Mouse (Mus musculus) urinary bladder, postnatal 25 days (tissue): ENCODE measurements around the gene Cct8l1.

Experiments used
- DNase-seq: peaks from one replicate; pipeline ENCODE4 v3.0.0; 2022; ENCODE audit warnings: low spot score

Gene Cct8l1

GRCm38 (mm10) chr5:25515767-25516166 lies at the start of gene Cct8l1:
TSS of gene Cct8l1 (plus strand) at chr5:25516067.
- no peak for DNase-seq

GRCm38 (mm10) chr5:25472070-25472469 lies 43.8 kb upstream of the Cct8l1 start:
- no peak for DNase-seq

- no peak for DNase-seq
Observed at GRCm38 (mm10) chr5:25475789-25476188, 40.1 kb upstream of the Cct8l1 start.

GRCm38 (mm10) chr5:25478863-25479262 lies 37.0 kb upstream of the Cct8l1 start:
- no peak for DNase-seq

- no peak for DNase-seq
Observed at GRCm38 (mm10) chr5:25496652-25497051, 19.2 kb upstream of the Cct8l1 start.

- no peak for DNase-seq
Observed at GRCm38 (mm10) chr5:25497369-25497719, 18.5 kb upstream of the Cct8l1 start.

- DNase-seq = peak; percentile 51
Observed at GRCm38 (mm10) chr5:25497720-25498345, 18.0 kb upstream of the Cct8l1 start.

- no peak for DNase-seq
Observed at GRCm38 (mm10) chr5:25498346-25498820, 17.5 kb upstream of the Cct8l1 start, which contains the start of gene Kmt2c. TSS of gene Kmt2c (minus strand) at chr5:25498783.

- peak; percentile 74 for DNase-seq
Observed at GRCm38 (mm10) chr5:25498821-25499422, 16.9 kb upstream of the Cct8l1 start.

GRCm38 (mm10) chr5:25499423-25500398 lies 16.2 kb upstream of the Cct8l1 start:
- DNase-seq = peak; percentile 99

- DNase-seq = no peak
Observed at GRCm38 (mm10) chr5:25500686-25501085, 15.2 kb upstream of the Cct8l1 start.

GRCm38 (mm10) chr5:25506041-25506440 lies 9.8 kb upstream of the Cct8l1 start:
- DNase-seq = no peak

- no peak for DNase-seq
Observed at GRCm38 (mm10) chr5:25516301-25516895, 531 bp downstream of the Cct8l1 start.

GRCm38 (mm10) chr5:25517550-25517949 lies 1.7 kb downstream of the Cct8l1 start:
- no peak for DNase-seq

- no peak for DNase-seq
Observed at GRCm38 (mm10) chr5:25519820-25520219, 4.0 kb downstream of the Cct8l1 start.

- no peak for DNase-seq
Observed at GRCm38 (mm10) chr5:25521461-25521860, 5.6 kb downstream of the Cct8l1 start.

- DNase-seq = no peak
Observed at GRCm38 (mm10) chr5:25526116-25526515, 10.2 kb downstream of the Cct8l1 start.

GRCm38 (mm10) chr5:25526926-25527325 lies 11.1 kb downstream of the Cct8l1 start:
- DNase-seq = no peak

GRCm38 (mm10) chr5:25527971-25528370 lies 12.1 kb downstream of the Cct8l1 start:
- no peak for DNase-seq

GRCm38 (mm10) chr5:25528851-25529528 lies 13.1 kb downstream of the Cct8l1 start:
- DNase-seq = no peak
